Mouse (Mus musculus) cerebellum, postnatal 25 days (tissue): Measurements from ENCODE around the gene Samd4b.
"Not testable (repeated sequence)": the region's sequence is repeated elsewhere in the genome, so short reads cannot be mapped to it uniquely, and the experiment has no call there.

Experiments
- DNase-seq, 2 experiments: peaks; one replicate each; pipeline ENCODE4 v3.0.0; 2021; ENCODE audit warnings: mixed read lengths in 2 of 2

Gene Samd4b

DNA sequence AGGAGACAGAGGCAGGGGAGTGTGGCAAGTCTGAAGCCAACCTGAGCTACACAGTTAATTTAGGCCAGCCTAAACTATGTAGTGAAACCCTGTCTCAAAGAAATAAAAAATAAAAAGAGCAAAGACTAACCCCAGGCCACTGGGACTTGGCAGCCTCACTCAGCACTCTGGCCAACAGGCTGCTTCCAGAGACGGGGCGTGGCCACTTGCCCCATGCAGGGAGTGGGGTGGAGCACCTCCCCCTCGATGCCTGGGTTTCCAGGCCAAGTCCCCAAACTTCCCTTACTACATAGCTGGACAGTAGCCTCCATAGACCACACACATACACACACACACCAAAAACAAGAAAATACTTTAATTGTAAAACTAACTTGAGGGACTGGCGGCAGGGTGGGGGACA, 39.5 kb downstream of the Samd4b start:
- peak in 1 of 2 experiments; percentile 65 for DNase-seq

DNA sequence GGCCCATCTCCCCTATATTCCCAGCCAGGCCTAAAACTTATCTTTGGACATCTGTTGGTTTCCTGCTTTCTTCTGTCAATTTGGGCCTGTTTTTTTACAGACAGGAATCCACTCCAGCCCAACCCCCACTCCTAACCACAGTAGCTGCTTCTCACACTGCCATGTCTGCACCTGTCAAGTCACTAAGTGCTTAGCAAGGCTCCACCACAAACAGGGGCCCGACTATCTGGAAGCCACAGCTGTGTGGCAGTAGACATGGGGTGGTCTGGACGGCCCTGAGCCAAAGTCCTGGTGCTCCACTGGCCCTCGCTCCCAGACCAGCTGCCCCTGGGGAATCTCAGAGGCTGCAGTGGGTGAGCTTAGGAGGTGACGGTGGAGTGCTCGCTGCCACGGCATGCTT, 40.2 kb downstream of the Samd4b start:
- DNase-seq, result no peak

DNA sequence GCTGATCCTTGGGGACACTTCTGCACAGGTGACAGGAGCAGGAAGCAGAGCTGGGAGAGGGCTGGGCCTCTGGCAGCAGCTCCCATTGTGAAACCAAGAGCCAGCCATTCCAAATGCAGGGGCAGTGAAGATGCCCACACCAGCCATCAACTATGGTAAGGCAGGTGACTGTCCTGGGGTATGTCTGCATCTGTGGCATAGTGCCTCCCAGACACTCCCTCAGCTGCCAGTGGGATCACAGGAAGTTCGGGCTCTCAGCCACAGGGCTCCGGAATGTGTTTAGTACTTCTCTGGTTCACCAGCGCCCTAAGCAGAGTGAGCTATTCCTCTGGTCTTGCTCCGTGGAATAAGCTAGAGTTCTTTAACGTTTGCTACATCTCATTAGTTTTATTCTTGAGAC, 40.9 kb downstream of the Samd4b start:
- no peak for DNase-seq

DNA sequence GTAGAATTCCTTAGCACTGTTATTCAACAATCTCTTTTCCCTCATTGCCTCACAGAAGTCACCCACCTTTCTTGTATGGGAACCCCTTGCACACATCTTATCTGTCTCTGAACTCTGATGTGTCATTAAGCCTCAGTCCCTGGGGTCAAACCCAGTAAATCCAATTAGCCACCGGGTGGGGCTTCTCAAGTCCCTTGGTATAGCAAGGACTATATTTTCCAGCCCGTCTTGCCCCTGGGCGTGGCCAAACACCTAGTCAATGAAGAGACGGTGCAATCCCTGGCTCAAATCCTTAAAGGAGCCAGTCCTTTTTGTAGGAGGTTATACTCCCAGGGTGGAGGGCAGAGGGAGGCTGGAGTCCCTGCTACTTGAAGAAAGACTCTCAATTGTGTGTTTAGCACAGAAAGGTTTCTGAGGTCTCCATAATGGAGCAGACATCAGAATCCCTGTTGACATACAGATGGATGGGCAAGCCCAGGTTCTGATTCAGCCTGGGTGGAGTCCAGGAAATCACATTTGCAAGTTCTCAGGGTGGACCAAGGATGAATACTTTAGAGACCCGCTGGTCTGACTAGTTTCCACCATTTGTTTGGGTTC, 41.9 kb downstream of the Samd4b start:
- no peak for DNase-seq

DNA sequence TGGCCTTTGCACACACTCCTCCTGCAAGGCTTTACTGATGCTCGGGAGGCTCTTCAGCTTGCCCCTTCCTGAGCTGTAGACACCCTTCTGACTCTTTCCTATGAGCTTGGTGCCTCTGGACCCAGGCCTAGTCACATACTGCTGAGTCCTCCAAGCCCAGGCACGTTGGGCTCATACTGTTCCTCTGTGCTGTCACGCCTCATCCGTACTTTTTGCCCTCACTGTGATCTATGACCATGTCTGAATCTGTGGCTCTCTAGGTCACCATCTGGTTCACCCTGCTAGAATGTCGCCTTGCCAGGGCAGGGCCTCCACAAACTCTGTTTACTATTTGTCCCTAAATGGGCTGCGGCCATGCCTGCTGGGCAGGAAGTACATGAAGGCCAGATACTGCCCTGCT, 44.9 kb downstream of the Samd4b start:
- DNase-seq, result no peak

DNA sequence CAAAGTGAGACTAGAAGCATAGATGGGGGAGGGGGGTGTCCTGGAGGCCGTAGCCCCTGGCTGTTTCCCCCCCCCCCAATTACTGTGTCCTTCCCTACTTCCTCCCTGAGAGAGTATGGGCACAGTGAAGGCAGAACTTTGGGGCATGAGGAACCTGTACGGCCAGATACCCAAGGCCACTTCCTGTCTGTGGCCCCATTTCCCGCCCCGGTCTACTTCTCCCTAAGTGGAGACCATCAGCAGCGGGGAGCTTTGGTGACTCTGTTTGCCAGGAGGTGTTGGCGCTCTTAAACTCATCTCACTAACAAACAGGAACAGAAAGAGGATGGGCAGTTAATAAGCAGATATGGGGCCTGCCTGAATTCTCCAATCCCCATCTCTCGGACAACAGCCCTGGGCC, 50.3 kb downstream of the Samd4b start:
- no peak for DNase-seq

DNA sequence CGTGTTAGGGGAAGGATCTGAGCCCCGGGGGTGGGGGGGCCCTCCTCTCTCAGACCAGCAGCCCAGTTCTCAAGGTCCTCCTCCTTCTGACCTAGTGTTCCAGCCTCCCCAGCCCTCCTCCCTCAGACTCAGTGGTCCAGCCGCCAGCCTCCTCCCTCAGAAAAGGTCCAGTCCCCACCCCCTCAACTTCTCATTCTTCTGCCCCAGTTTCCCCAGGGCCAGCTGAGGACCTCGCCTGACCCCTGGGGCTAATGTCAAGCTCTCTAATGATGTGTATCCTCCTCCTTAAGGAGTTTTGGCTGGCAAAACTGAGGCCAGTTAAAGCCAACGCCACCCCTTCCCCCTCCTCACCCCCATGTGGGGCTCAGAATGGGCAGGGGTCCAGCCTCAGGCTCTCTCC, 50.8 kb downstream of the Samd4b start, which contains the start of gene Nccrp1:
Nccrp1 (minus strand) TSS at position 101 of the 400 bp plus-strand sequence.
- DNase-seq, result no peak

DNA sequence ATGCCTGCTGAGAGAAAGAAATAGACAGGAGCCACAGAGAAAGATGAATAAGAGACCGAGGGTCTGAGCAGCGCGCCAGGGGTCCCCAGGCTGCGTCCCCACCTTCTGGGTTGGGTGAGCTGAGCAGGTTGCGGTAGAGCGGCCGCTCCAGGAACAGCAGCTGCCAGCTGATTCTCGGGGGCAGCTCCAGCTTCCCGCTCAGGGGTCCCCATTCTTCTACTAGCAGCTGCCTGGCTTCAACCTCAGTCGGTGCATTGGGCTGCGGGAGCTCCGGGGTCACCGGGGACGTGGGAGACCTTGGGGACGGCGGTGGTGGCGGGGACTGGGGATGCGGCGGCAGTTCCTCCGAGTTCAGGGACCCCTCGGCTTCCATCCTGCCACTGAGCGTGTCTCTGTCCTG, 51.3 kb downstream of the Samd4b start:
- DNase-seq, result no peak

DNA sequence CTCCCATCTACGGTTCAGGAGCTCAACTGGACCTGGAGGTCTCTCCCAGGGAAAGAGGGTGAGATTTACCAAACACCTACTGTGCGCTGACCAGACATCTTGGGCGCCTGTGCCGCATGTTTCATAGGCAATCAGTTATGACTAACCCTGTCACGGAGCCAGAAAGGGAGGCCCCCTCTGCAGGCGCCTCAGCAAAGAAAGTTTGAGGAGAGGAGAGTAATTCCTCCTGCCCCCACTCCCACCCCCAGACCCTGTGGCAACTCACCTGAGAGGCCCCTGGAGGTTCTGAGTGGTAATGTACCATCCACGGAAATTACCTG, 52.1 kb downstream of the Samd4b start:
- no peak for DNase-seq

DNA sequence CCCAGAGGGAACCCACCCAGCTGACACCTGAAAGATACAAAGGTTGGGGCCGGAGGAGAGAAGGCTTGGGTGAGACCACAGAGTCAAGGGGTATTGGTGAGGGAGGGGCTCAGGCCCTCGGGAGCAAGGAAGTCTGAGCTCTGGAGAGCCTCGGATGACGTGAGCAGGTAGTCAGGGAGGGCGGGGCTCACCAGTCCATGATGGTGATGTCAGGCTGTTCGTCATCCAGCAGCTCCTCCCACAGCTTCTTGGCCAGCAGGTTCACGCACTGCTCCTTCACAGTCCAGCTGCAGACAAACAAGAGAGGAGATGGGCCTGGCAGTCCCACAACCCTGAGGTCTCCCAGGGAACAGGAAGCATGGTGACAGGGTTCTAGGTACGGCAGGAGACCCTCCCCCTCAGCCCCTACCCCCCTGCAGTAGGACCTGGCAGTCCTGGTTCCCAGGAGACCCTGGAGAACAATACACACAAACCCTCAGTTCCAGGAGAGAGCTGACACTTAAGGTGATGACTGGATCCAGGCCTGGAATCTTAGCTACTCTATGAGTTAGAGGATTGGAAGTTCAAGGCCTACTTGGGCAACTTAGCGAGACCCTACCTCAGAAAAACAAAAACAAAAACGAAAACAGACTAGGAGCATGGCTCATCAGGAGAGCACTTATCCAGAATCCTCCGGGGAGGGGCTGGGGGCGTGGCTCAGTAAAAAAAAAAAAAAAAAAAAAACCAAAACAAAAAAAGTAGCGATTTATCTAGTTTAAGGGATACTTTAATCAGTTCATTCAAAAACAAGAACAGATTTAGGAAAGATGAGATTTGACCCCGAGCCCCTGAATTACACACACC, 52.7 kb downstream of the Samd4b start:
- no peak for DNase-seq

DNA sequence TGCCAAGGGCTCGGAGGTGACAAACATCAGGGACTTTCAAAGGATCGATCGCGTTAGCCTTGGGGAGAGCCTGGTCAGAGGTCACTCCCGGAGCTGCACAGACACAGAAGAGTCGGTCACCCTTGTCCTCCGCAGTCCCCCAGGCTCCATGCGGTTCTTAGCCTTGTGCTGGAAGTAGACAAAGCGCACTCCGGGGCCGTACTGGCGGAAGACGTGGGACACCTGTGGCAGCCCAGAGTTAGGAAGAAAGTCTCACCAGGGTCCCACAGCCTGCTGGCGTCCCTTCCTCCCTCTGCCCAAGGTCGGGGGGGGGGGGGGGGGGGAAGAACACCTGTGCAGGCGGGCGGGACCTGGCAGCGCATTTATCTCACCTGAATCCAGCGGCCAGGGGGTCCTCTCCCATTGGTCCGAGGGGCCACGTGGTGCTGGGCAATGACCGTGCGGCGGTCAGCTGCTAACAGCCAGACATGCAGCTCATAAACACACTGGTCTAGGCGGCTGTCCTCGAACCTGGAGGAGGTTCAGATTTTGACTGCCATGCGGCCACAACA, 53.8 kb downstream of the Samd4b start:
- DNase-seq, result peak in 1 of 2 experiments; percentile 10

DNA sequence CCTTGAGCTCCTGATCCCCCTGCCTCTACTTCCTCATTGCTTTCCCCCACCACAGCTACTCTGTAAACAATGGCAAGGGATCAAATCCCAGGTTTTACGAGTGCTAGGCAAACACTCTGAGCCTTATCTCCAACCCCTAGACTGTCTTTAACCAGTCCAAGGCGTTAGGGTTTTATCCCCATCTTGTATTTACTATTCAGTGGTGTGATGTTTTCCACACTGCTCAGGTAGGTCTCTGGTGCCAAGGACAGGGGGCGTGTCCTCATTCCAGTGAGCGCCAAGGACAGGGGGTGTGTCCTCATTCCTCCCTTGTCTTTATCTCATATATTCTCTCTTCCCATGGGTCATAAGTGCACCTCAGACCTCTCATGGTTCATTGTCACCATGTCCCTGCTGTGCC, 57.4 kb downstream of the Samd4b start, which contains the start of gene Sycn:
Sycn (plus strand) TSS at position 360 of the 400 bp plus-strand sequence.
- DNase-seq, result no peak

DNA sequence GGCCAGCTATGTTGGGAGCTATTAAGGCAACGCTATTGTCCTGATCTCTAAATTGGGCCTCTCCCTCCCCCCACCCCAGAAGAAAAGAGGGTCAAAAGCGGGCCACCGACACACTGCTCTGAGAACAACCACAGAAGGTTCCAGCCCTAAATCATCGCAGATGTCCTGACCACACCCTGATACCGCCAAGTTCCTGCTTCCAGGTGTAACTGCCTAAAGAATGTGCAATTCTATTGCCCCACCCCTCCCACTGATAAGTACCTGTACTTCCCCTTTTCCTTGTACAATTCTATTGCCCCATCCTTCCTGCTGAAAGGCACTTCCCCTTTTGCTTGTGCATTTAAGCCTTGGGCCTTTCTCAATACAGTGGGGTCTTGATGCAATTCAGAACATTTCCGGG, 59.1 kb downstream of the Samd4b start:
- DNase-seq, result not testable (repeated sequence)

DNA sequence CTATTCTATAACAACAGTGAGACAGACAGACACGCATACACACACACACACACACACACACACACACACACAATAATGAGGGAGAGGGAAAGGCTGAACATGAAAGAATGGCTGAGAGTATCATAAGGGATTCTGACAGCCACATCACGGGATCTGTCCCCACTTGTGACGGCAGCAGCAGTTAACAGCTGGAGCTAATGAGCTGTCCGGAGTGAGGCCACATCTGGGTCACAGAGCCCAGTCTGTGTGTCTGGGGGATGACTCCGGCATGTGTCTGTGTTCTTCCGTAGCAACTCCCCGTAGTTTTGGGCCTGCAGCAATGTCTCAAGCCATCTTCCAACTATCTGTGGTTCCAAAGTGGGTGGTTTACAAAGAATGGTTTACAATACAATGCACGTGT, 65.9 kb downstream of the Samd4b start:
- no peak for DNase-seq

DNA sequence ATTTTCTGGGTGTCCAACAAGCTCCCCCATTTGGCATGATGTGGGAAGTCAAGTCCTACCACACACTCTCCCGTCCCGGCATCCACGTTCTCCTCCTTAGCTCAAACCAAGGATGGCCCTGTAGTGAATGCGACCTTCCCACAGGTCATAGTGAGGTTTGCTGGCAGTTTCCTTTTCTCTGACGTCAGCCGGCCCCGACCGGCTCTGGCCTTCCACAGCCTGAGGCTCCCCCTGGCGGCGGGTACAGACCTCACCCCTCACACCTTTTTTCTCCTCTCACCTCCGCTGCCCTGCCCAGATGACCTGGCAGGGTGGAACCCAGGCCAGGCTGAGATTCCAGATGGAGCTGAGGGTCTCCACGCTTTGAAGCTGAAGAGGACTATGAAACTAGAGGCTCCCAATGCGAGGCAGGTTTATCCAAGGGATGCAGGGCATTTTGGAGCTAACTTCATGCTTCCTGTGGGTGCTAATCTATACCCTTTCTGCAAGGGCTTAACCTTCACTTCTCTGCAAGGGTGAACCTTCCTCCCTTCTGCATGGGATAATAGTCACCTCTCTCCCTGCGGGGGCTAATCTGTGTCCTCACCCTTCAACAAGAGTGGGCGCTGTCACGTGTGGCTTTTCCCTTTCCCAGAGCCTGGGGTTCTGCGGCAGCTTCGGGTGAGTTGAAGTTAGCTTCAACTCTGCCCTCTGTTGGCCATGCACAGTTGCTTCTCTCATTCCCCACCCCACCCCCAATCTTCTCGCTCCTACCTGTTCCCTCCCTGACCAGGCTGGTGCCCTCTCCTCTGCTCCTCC, 69.8 kb downstream of the Samd4b start:
- DNase-seq, result peak; percentile 73 to 85

DNA sequence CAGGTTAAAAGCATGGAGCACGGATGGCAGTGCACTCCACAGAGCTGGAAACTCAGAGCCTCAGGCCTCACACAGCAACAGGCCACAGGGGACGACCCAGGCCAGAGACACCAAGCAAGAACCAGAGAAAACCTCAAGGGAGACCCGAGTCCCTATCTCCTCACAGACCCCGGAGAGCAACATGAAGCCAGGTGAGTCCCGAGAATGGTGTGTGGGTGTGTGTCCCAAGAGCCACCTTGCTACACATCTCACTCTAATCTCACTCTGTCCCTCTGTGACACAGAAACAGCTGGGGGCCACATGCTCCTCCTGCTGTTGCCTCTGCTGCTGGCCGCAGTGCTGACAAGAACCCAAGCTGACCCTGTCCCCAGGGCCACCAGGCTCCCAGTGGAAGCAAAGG, 75.4 kb downstream of the Samd4b start, which contains the start of gene Ifnl3:
Ifnl3 (plus strand) TSS at position 301 of the 400 bp plus-strand sequence.
- DNase-seq, result not testable (repeated sequence)

DNA sequence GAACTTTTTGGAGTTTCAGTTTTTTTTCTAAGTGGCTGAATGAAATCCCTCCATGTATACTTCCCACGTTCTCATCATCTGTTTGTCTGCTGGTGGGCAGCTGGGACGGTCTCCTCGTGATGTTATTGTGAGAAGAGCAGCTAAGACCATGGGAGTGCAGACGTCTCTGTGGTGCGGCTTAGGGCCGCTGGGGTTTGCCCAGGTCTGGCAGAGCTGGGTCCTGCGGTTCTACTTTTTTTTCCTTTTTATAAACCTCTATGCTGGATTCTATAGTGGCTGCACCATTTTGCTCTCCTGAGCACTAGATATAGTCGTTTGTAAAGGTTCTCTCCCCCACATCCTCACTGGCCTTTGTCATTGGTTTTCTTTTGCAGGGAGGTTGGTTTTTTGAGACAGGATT, 86.5 kb downstream of the Samd4b start:
- DNase-seq, result no peak

DNA sequence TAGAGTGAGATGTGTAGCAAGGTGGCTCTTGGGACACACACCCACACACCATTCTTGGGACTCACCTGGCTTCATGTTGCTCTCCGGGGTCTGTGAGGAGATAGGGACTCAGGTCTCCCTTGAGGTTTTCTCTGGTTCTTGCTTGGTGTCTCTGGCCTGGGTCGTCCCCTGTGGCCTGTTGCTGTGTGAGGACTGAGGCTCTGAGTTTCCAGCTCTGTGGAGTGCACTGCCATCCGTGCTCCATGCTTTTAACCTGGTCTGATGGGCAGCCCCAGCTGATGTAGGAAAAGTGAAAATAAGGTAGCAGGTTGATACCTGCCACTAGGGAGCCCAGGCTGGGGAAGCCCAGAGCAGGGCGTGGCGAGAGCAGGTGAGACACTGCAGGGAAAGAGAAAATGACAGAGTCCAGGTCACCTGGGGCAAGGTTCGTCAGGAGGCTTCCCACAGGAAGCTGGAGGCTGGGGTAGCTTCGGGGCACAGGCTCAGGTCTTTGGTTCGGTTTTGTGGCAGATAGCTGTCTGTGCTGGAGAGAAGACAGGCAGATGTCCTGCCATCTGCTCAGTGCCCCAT, 87.5 kb downstream of the Samd4b start, which contains the start of gene Ifnl2:
Ifnl2 (minus strand) TSS at position 51 of the 570 bp plus-strand sequence.
- DNase-seq, result peak in 1 of 2 experiments; percentile 5

DNA sequence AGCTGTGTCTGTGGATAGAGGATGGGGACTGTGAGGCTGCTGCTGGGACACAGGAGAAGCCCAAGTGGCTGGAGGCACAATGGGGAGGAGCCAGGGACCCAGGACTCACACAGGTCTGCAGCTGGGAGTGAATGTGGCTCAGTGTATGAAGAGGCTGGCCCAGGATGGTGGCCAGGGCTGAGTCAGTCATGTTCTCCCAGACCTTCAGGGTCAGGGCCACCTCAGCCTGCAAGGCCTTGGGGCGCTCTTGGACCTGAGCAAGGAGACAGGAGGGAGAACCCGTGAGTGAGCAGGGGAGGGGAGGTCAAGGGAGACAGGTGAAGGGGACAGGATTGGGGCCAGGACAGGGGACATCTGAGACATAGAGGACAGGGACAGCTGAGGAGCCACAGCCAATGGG, 88.8 kb downstream of the Samd4b start:
- not testable (repeated sequence) for DNase-seq

DNA sequence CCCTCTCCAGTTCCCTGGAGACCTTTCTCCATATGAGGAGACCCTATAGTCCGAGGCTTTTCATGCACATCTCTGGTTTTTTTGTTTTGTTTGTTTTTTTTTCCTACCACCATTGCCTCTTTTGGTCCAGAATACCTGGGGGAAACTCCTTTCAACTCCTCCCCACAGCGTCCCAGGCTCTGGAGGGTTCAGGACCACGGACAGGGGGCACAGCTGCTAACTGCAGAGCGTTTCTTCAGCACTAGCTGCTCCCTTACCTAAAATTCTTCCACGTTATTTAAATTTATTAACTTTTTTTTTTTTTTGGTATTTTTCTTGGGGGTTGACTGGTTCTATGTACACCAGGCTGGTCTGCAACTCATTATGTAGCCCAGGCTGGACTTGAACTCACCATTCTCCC, 92.4 kb downstream of the Samd4b start:
- DNase-seq, result no peak

DNA sequence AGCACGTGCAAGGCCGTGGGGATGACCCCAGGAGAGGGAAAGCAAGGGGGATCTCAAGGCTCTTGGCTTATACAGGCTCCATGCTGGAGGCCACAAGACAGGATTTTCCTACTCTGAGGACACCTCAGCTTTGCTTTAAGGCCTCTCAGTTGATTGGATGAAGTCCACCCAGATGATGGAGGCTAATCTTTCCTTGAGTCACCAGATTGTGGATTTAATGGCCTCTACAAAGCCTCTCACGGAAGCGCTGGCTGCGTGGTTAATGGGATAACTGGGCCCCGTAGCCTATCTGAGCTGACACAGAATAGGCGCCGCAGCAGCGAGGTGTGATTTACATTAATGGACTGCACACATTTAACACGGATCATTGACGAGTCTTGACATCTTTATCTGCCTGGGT, 102.5 kb downstream of the Samd4b start:
- no peak for DNase-seq

DNA sequence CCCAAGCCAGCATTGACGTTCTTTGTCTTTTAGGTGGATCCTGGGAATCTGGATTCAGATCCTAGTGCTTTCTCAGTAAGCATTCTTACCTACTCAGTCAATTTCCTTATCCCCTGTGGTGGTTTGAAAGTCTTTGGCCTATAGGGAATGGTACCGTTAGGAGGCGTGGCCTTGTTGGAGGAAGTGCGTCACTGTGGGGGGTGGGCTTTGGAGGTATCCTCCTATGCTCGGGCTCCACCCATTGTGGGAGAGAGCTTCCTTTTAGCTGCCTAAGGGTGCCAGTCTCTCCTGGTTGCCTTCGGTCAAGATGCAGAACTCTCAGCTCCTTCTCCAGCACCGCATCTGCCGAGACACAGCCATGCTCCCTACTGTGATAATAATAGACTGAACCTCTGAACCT, 105.6 kb downstream of the Samd4b start:
- no peak for DNase-seq

DNA sequence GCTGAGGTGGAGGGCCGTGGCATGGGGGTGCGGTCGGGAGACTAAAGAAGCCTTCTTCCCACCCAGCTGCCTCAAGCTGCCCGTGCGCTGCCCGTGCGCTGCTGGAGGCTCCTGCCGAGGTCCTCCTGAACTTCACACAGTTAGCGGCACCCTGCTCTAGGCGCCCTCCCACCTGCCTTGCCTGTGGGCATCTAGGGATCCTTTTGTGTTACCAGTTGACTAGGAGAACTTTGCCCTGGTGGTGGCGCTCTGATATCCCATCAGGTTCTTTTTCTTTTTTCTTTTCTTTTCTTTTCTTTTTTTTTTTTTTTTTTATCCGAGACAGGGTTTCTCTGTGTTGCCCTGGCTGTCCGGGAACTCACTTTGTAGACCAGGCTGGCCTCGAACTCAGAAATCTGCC, 107.0 kb downstream of the Samd4b start:
- peak in 1 of 2 experiments; percentile 28 for DNase-seq
